Comparison of ENCODE assay signal across 9 mouse cellular contexts in the genomic region with DNA sequence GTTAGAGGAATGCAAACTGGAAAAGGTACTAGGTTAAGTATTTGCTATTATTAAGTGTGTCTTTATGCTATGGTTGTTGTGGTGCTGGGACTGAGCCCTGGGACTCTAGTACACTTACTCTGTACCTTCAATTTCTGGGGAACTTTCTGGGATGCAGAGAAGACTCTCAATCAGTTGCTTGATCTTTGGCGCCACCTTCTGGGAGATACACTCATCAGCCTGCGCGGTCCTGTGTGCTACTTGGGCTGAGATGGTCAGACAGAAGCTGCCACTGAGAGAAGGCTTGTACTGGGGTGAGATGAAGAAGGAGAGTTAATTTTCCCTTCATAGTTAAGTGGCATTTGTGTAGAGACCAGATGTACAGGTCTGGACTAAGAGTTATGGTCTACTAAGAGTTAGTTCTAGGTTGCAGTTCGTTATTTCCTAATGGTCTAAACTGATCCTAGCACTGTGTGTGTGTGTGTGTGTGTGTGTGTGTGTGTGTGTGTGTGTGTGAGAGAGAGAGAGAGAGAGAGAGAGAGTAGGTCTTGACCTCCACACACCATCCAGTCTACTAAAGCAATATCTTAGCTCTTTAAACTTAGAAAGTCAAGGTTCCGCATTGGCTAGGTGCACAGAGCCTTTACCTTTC. TPM values are rescaled to one million over a fixed set of nuclear protein-coding genes. Genes with fewer than 3 reads are reported as not detected.
DNase-seq lines count a peak whose midpoint lies in the region; ATAC-seq and TF ChIP-seq lines count a peak whose summit lies in the region.
"Had no signal": no experiment of that assay in that cellular context is flagged by ENCODE, and none has a peak within 500 bp of the region (broad histone marks: within the 10 kb centered on the region; RNA-seq: fewer than 3 reads in every experiment).

No protein-coding gene starts in this region.

- H3K4me2 ChIP-seq in forebrain, embryonic 13.5 days: no peak overlapping the region
- no peak overlapping the region for H3K4me2 ChIP-seq in lung, embryonic 16.5 days (ENCODE audit: low read depth, low read length)
- H3K4me2 ChIP-seq: heart, embryonic 15.5 days had no signal

- no peak overlapping the region for H3K9ac ChIP-seq in ES-Bruce4 (ENCODE audit: low read depth, poor library complexity, severe bottlenecking)
- H3K9ac ChIP-seq in forebrain, embryonic 13.5 days: no peak overlapping the region
- H3K9ac ChIP-seq in lung, embryonic 16.5 days (ENCODE audit: low read length): no peak overlapping the region
- H3K9ac ChIP-seq: heart, embryonic 15.5 days had no signal

- no peak overlapping the region for H3K4me3 ChIP-seq in ES-Bruce4 (ENCODE audit: low read depth, low read length)
- H3K4me3 ChIP-seq in forebrain, embryonic 13.5 days: no peak overlapping the region
- no peak overlapping the region for H3K4me3 ChIP-seq in layer of hippocampus, adult 2 months
- H3K4me3 ChIP-seq in lung, embryonic 16.5 days (ENCODE audit: low read length): no peak overlapping the region
- H3K4me3 ChIP-seq: heart, embryonic 15.5 days had no signal

- no peaks in the 10 kb centered on the region for H3K36me3 ChIP-seq in ES-Bruce4 (ENCODE audit: control insufficient read depth, insufficient read depth, low read length, poor library complexity, severe bottlenecking)
- no peaks in the 10 kb centered on the region for H3K36me3 ChIP-seq in forebrain, embryonic 13.5 days (ENCODE audit: poor library complexity, severe bottlenecking)
- no peaks in the 10 kb centered on the region for H3K36me3 ChIP-seq in lung, embryonic 16.5 days (ENCODE audit: control insufficient read depth, insufficient read depth, low read length)
- H3K36me3 ChIP-seq: heart, embryonic 15.5 days had no signal

- H3K27me3 ChIP-seq in ES-Bruce4 (ENCODE audit: control insufficient read depth, insufficient read depth, low read length, poor library complexity, severe bottlenecking): no peaks in the 10 kb centered on the region
- H3K27me3 ChIP-seq in forebrain, embryonic 13.5 days: peaks cover 7% of the 10 kb centered on the region; the same call in 1 of the 2 replicates
- H3K27me3 ChIP-seq in lung, embryonic 16.5 days (ENCODE audit: control insufficient read depth, insufficient read depth, low read depth, low read length): no peaks in the 10 kb centered on the region; the same call in 1 of the 2 replicates

- ATAC-seq in forebrain, embryonic 13.5 days: peak; percentile 83
- peak; percentile 56 to 80; a peak in 3 of 4 replicates for ATAC-seq in hematopoietic stem cell, adult 5-6 weeks (replicated peaks in 1 of 2; ENCODE audit: insufficient read depth in 1 of 2, low FRiP score in 2 of 2, low TSS enrichment in 1 of 2, low read depth in 1 of 2, poor library complexity in 2 of 2, severe bottlenecking in 2 of 2)
- ATAC-seq in lung, embryonic 16.5 days (ENCODE audit: low read depth): peak; percentile 78

- peak; percentile 58 for DNase-seq in c-Kit-positive CD71-negative TER-119-negative erythroid progenitor cells, embryonic 14.5 days (ENCODE audit: low read depth)
- DNase-seq in layer of hippocampus, adult 2 months (ENCODE audit: low spot score in 2 of 2): peak; percentile 70 to 82
- DNase-seq in ovary, postnatal 14 days (ENCODE audit: low spot score): peak; percentile 74
- peak; percentile 38 to 61 for DNase-seq in thymus, postnatal 36 days

- H3K4me1 ChIP-seq in ES-Bruce4 (ENCODE audit: control insufficient read depth, insufficient read depth, low read length): no peaks in the 10 kb centered on the region
- H3K4me1 ChIP-seq in forebrain, embryonic 13.5 days: no peaks in the 10 kb centered on the region
- H3K4me1 ChIP-seq in lung, embryonic 16.5 days (replicated peaks; ENCODE audit: control insufficient read depth, insufficient read depth, low read length): no peaks in the 10 kb centered on the region
- H3K4me1 ChIP-seq: heart, embryonic 15.5 days had no signal

- TF ChIP-seq CTCF in ES-Bruce4 (IDR thresholded peaks at IDR 0.05; ENCODE audit: low read depth, low read length): peak; percentile 75
- TF ChIP-seq CTCF in layer of hippocampus, adult 2 months (conservative IDR thresholded peaks at IDR 0.05): peak; percentile 94

- no peak for TF ChIP-seq POLR2A in ES-Bruce4 (IDR thresholded peaks at IDR 0.05; ENCODE audit: insufficient read depth, low read length)

- 34% methylated on average over 5 of the region's 5 CpGs for WGBS in forebrain, embryonic 13.5 days
- 39% methylated on average over 5 of the region's 5 CpGs for WGBS in lung, embryonic 16.5 days

- no peak for TF ChIP-seq EP300 in ES-Bruce4 (IDR thresholded peaks at IDR 0.05; ENCODE audit: insufficient read depth, low read depth, low read length)

- H3K27ac ChIP-seq in ES-Bruce4 (ENCODE audit: insufficient read depth, low read length): no peak overlapping the region
- no peak overlapping the region for H3K27ac ChIP-seq in forebrain, embryonic 13.5 days
- H3K27ac ChIP-seq in layer of hippocampus, adult 2 months: no peak overlapping the region
- no peak overlapping the region for H3K27ac ChIP-seq in lung, embryonic 16.5 days (ENCODE audit: low read length)
- H3K27ac ChIP-seq: heart, embryonic 15.5 days had no signal

- no peaks in the 10 kb centered on the region for H3K9me3 ChIP-seq in ES-Bruce4 (replicated peaks; ENCODE audit: control insufficient read depth, insufficient read depth, low read length, poor library complexity, severe bottlenecking)
- no peaks in the 10 kb centered on the region for H3K9me3 ChIP-seq in forebrain, embryonic 13.5 days (replicated peaks)
- H3K9me3 ChIP-seq in lung, embryonic 16.5 days (ENCODE audit: control insufficient read depth, low read length): no peaks in the 10 kb centered on the region
- H3K9me3 ChIP-seq: heart, embryonic 15.5 days had no signal

RNA-seq across cellular contexts. Expression of gene S100a7a, which starts 0.8 kb away (rescaled TPM):
- 0.79 TPM in 1 of 2 replicates, not detected in the other for polyA plus RNA-seq in ES-Bruce4 (2011; ENCODE audit: insufficient read depth, insufficient read length, low read depth, missing spikeins)
- polyA plus RNA-seq in forebrain, embryonic 13.5 days (2015; fragmentation: Nextera tagmentation; extraction: Ambion mirVana): 0.26 TPM in 1 of 2 replicates, not detected in the other
- not detected in 2 replicates for total RNA-seq in hematopoietic stem cell, adult 5-6 weeks (2017)
- total RNA-seq in layer of hippocampus, adult 2 months (2021): under 1 TPM; 0.37 to 0.67 TPM
- polyA plus RNA-seq in lung, embryonic 16.5 days (2015; fragmentation: Nextera tagmentation; extraction: Ambion mirVana): 0.11 and 0.21 TPM in 2 replicates
- polyA plus RNA-seq: heart, embryonic 15.5 days had no signal

RNA-seq across cellular contexts. Expression of gene S100a8, which starts 15.8 kb away (rescaled TPM):
- polyA plus RNA-seq in ES-Bruce4 (2011; ENCODE audit: insufficient read depth, insufficient read length, low read depth, missing spikeins): not detected in 2 replicates
- polyA plus RNA-seq in forebrain, embryonic 13.5 days (2015; fragmentation: Nextera tagmentation; extraction: Ambion mirVana): 1.8 and 2.8 TPM in 2 replicates
- total RNA-seq in hematopoietic stem cell, adult 5-6 weeks (2017): 2,013 and 6,407 TPM in 2 replicates
- total RNA-seq in layer of hippocampus, adult 2 months (2021): not detected
- polyA plus RNA-seq in lung, embryonic 16.5 days (2015; fragmentation: Nextera tagmentation; extraction: Ambion mirVana): 27.3 and 53.3 TPM in 2 replicates

RNA-seq across cellular contexts. Expression of gene S100a6, which starts 40.3 kb away (rescaled TPM):
- polyA plus RNA-seq in ES-Bruce4 (2011; ENCODE audit: insufficient read depth, insufficient read length, low read depth, missing spikeins): 516 and 526 TPM in 2 replicates
- 15.4 and 23.8 TPM in 2 replicates for polyA plus RNA-seq in forebrain, embryonic 13.5 days (2015; fragmentation: Nextera tagmentation; extraction: Ambion mirVana)
- total RNA-seq in hematopoietic stem cell, adult 5-6 weeks (2017): 37.1 and 121 TPM in 2 replicates
- total RNA-seq in layer of hippocampus, adult 2 months (2021): 10 to 100 TPM; 18.4 to 21.8 TPM
- polyA plus RNA-seq in lung, embryonic 16.5 days (2015; fragmentation: Nextera tagmentation; extraction: Ambion mirVana): 184 and 203 TPM in 2 replicates

RNA-seq across cellular contexts. Expression of gene S100a9, which starts 42.5 kb away (rescaled TPM):
- polyA plus RNA-seq in ES-Bruce4 (2011; ENCODE audit: insufficient read depth, insufficient read length, low read depth, missing spikeins): not detected in 2 replicates
- 2.3 and 3.0 TPM in 2 replicates for polyA plus RNA-seq in forebrain, embryonic 13.5 days (2015; fragmentation: Nextera tagmentation; extraction: Ambion mirVana)
- total RNA-seq in hematopoietic stem cell, adult 5-6 weeks (2017): 1,063 and 5,883 TPM in 2 replicates
- total RNA-seq in layer of hippocampus, adult 2 months (2021): not detected
- 13.1 and 32.2 TPM in 2 replicates for polyA plus RNA-seq in lung, embryonic 16.5 days (2015; fragmentation: Nextera tagmentation; extraction: Ambion mirVana)

RNA-seq across cellular contexts. Expression of gene S100a5, which starts 44.7 kb away (rescaled TPM):
- not detected in 2 replicates for polyA plus RNA-seq in ES-Bruce4 (2011; ENCODE audit: insufficient read depth, insufficient read length, low read depth, missing spikeins)
- not detected in 2 replicates for polyA plus RNA-seq in forebrain, embryonic 13.5 days (2015; fragmentation: Nextera tagmentation; extraction: Ambion mirVana)
- not detected in 2 replicates for total RNA-seq in hematopoietic stem cell, adult 5-6 weeks (2017)
- not detected for total RNA-seq in layer of hippocampus, adult 2 months (2021)
- polyA plus RNA-seq in lung, embryonic 16.5 days (2015; fragmentation: Nextera tagmentation; extraction: Ambion mirVana): not detected in 2 replicates
- polyA plus RNA-seq: heart, embryonic 15.5 days had no signal
